Mouse (Mus musculus) v-Abl transformed pro-B cells (cell line): Measurements from ENCODE around the gene Tnfaip2.

Source experiments
- in situ Hi-C, 2 experiments: fragments of 400-800 bp; cut with MboI; formaldehyde crosslinking; loops; one replicate each; pipeline ENCODE4 v1.15.1; 2025; ENCODE audit not compliant: unreplicated experiment in 2 of 2

Tnfaip2 gene

DNA sequence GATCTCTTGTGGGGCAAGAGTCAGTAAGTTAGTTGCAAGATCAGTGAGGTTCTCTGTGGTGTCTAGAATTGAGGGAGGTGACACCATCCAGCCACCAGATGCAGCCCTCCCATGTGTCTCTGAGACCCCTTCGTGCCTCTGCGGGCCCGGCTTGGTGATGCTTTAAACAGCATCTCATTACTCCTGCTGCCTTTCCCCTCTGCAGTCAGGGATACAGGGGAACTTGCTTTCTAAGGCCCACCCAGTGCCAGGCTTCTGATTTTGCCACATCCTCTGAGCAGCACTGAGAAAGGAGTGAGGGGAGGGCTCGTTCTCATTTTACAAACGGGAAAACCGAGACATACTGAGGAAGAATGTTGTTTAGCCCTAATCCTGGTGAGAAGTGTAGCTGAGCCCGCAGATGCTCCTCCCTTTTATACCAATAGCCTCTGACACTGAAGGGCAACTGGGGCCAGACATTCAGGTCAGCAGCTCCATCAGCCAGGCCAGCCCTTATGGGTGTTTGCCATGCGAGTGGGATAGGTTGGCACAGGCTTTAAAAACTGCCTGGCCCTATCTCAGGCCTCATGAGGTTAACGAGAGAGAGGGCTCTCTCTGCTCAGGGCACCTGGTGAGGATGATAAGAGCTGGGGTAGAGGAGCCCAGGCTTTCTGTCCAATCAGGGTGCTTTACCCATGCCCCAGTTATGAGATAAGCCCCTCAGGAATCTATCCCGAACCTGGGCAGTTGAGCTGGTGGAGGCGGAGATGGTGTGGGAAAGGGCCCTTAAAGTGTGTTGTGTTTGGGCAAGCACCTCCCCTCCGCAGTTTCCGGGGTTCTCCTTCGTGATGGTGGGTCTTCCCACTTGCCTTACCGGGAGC, 972 bp downstream of the Tnfaip2 start:
- in situ Hi-C loops = no loop called here

DNA sequence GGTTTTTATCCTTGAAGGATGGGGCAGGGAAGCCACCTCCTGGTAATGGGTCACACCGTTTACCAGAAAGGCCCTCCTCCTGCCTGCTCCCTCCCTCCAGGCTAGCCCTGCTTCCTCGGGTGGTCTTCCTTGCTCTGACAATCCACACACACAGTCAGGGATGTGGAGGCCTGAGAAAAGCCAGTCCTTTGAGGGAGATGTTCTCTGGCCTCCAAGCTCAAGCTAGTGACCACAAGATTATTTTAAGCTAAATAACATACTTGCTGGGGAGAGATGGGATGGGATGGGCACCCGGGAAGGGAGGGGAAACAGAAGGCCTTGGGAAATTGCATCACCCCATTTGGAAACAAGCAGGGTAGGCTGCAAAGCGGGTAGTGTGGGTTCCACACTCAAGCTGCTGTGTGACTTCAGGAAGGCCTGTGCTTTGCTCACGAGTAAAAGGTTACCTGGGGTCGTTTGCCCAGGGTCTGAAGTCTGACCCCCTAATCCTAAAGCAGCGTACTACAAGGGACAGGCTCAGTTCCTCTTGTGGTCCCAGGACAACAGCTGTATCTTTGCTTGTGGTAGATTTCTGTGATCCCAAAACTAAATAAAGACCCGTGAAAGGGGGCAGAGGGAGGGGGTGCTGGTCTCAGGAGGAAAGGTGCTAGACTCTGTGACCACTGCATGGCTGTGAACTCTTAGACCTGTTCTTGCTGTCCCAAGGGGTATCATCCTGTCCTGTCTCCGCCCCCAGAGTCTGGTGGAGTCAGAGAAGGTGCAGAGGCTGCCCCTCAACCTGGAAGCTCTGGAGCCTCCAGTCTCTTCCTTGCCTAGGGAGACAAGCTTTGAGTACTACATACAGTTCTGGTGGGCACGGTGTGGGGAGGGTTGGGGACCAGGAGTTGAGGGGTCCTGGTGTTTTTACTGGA, 1.9 kb downstream of the Tnfaip2 start:
- in situ Hi-C loops = no loop called here

DNA sequence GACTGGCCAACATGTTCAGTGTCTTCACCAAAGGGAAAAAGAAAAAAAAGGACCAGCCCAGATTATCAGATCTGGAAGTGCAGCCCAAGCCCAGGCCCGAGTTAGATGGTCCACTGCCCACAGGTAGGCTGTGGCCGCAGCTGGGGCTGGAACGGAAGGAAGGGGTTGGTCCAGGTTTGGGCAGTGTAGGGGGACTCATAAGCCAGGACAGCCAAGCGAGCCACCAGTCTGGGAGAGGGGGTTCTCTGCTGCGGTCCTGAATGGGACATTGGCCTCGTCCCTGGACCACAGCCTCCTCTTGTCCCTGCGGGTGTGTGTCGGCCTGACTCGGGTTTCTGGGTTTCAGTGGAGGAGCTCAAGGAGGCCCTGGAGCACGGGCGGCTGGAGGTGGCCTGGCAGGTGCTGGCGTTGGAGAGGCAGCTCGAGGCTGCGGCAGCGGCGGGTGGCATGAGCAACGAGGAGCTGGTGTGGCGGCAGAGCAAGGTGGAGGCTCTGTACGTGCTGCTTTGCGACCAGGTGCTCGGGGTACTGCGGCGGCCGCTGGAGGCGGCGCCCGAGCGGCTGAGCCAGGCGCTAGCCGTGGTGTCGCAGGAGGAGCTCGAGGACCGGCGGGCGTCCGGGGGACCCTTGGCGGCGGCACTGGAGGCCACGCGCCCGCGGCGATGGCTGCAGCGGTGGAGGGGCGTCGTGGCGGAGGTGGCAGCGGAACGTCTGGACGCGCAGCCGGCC, 3.1 kb downstream of the Tnfaip2 start:
- in situ Hi-C loops = no loop called here

DNA sequence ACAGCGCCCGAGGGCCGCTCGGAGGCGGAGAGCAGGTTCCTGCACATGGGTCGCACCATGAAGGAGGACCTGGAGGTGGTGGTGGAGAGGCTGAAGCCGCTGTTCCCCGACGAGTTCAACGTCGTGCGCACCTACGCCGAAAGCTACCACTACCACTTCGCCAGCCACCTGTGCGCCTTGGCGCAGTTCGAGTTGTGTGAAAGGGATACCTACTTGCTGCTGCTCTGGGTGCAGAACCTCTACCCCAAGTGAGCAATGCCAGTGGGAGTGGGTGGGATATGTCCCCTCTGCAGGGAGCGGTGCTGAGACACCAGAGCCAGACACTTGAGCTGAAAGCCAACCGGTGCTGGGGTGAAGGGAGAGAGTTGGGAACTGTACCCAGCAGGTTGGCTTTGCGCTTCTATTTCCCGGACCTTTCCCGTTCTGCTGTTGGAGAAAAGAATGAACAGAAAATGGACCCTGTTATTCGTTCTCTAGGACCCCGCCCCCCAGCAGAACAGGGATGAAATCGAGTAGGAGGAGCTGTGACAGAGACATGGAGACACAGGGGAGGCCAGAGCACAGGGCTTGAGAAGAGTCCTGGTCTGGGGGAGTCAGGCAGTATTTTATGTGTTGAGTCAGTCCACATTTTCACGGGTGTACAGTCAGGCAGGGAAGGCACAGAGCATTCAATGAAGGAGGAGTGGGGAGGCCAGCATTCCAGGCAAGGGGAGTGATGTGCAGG, 3.8 kb downstream of the Tnfaip2 start:
- in situ Hi-C loops = no loop called here

DNA sequence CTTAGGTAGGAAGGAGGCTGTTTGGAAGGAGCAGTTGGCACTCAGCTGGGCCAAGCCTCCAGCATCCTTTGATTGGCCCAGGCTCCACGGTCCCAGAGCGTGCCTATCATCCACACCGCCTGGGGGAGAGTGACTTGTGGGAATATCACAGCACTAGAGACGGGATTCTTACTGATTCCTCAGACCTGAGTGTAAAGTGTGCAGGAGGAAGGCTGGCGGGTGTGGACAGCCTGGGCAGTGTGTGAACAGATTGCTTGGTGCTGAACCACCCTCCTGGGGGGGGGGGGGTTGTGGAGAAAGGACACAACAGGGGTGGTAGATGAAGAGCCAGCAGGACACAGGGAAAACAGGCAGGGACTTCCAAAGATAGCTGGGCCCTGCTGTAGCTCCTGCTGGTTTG, 4.5 kb downstream of the Tnfaip2 start:
- in situ Hi-C loops = no loop called here

DNA sequence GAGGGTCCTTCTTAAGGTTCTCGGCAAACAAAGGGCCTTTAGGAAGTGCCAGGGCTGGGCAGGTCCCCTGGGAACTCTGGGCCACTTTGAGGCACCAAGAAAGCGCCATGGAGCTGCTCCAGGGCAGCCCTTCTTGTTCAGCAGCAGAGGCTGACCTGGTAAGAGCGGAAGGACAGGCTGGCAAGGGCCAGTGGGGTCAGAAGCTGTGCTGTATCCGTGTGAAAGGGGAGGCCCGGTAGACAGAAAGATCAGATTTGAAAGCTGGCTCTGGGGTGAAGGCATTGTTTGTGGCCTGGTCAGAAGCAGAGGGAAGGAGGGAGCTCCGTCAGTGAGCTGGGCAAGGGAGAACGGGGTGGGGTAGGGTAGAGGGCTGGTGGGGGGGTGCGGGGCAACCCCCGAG, 5.1 kb downstream of the Tnfaip2 start:
- in situ Hi-C loops = no loop called here

DNA sequence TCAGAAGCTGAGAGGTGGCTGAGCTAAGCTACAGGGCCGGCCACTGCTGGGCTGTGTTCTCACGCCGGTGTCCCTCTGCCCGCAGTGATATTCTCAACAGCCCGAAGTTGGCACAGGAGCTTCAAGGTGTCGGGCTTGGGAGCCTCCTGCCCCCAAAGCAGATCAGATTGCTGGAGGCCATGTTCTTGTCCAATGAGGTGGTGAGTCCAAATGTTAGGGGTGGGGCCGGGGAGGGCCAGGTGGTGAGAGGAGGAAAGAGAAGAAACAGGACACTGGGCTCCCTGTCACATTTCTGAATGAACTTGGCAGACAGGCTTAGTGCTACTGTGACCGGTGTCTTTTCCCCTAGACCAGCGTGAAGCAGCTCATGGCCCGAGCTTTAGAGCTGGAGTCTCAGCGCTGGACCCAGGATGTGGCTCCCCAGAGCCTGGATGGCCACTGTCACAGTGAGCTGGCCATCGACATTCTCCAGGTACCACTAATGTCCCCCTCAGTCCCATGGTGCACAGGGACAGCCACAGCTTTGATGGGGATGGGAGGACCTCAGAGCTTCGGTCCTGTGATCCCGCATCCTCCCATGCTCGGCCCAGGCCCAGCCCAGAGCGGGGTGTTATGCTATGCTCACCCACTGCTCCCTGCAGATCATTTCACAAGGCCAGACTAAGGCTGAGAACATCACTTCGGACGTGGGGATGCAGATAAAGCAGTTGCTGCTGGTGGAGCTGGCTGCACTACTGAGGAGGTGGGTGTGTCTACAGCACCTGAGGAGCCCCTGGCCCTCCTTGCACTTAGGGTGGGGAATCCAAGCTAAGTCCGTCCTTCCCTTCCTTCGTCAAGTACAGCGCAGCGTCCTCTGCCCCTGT, 5.9 kb downstream of the Tnfaip2 start:
- in situ Hi-C loops = no loop called here

DNA sequence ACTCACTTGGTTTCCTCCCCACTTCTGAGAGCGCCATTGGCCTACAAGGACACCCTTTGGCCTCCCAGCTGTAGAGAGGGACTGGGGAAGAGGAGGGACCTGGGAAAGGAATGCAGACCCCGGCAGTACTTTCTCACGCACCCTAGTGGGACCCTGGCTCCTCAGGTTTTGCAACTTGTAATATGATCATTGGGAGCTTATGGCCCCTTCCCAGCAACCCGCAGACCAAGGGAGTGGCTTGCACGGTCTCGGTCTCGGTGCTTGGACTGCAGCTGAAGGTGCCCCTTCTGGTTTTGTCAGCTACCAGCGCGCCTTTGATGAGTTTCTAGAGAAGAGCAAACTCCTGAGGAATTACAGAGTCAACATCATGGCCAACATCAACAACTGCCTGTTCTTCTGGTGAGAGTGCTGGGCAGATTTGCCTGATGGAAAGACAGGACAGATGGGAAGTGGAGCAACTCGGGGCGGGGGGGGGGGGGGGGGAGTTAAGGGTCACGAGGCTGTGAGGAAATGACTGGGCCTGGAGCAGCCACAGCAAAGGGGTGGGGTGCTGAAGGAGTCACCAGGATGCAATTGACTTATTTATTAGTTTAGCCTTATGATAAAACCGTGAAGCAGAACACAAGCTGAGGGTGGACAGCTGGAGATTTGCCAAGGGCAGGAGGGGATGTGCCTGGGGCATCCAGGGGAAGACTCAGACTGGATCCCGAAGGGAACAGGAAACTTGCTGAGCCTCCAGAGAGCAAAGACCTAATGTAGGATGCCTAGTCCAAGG, 6.8 kb downstream of the Tnfaip2 start:
- in situ Hi-C loops = no loop called here

DNA sequence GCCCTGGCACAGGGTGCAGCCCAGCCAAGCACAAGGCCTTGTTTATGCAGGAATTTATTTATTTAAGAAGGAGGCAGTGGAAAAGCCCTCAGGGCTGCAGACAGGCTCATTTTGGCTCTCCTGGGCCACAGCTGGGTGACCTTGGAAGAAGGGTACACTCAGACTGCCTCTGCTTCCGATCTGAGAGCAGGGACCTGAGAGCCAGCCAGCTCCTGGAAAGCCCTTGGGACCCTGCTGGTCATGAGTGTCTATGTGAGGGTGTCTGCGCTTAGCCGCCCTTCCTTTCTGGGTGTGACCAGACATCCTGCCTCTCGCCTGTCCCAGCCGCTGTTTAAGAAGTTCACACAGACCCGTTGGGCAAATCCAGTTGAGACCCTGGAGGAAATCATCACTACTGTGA, 8.1 kb downstream of the Tnfaip2 start:
- in situ Hi-C loops = loop anchor here in 1 of 2 experiments (25.0 kb wide), 1 partner anchor 1038 kb away; no protein-coding TSS in a partner anchor

DNA sequence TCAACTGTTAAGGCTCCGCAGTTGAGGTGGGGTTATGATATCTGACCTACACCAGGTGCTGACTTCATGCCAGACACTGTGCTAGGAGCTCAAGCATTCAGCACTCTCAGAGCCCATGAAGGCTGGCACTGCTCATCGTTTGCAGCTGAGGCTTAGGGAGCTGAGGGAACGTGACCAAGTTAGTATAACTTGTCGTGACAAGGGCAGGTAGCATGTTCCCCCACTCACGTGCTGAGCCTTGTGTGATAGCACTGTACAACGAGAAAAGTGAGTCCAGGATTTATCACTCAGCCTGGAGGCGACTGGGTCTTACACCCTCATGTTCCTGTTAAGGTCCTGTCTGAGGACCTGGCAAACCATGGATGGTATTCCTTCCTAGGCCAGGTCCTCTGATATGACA, 9.3 kb downstream of the Tnfaip2 start:
- in situ Hi-C loops = loop anchor here in 1 of 2 experiments (25.0 kb wide), 1 partner anchor 1039 kb away; no protein-coding TSS in a partner anchor

DNA sequence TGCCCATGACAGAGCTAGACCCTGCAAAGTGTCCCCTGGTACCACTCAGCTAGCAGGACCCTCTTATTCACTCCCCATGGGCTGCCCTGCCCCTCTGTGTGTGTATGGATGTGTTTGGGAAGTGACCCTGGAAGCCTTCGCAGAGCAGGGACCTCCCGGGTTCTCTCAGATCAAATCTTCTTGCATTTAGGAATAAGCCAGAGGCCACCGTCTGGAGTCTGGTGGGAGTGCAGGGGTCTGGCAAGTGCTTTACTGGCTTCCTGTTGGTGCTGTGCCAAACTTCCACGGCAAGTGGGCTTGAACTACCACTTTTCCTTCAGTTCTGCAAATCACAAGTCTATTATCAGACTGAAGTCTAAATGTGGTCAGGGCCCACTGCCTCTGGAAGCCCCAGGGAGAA, 11.8 kb downstream of the Tnfaip2 start:
- in situ Hi-C loops = loop anchor here in 1 of 2 experiments (25.0 kb wide), 1 partner anchor 1042 kb away; no protein-coding TSS in a partner anchor

DNA sequence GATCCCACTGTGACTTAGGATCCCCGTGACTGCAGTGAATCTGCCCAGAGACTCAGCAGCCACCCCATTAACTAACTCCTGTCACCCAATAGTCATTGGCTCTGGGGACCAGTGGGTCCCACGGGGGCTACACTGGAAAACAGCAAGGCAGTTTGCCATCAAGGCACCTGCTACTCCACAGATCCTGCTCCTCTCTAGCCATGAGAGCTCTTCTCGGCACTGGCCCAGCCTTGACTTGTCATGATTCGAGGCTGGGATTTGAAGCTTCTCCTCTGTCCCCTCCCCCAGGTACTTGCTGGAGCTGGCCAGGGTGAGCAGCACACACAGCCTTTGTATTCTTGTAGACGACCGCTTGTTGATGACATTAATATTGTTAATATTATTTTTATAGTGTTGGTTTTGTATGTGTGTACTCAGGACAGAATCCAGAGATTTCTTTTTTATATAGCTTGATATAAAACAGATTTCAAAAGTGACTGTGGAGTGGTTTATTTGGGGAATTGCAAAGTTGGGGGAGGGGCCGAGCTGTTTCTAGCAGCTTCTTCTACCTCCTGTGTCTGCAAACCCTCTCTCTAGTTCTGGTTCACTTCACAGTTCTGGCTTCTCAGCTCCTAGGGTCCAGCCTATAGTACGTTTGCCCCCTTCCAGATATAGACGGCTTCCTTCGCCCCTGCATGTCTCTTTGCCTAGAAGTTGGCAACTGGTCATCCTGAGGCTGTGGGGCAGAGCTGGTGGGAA, 12.4 kb downstream of the Tnfaip2 start:
- in situ Hi-C loops = loop anchor here in 1 of 2 experiments (25.0 kb wide), 1 partner anchor 1042 kb away; no protein-coding TSS in a partner anchor

DNA sequence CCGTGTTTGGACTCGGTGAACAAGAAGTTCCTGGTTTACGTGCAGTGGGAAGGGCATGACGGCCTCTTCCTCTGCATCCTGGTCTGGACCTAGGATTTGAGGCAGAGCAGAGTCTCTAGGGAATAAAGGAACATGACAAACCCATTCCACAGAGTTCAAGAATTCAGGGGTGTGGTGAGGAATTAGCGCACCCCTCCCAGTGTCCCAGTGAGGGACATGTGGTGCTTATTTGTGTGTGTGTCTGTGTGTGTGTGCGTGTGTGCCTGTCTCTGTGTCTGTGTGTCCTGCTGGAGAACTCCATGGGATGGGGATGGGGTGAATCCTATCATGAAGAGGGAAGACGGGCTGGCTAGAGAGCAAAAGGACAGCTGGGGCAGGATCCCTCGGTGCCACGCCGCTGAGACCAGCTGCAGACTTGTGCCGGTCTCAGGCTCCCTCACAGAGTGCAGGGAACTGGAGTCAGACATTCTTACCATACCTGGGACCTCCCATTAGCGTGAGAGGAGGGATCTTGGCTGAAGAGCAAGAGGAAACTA, 13.1 kb downstream of the Tnfaip2 start:
- in situ Hi-C loops = loop anchor here in 1 of 2 experiments (25.0 kb wide), 1 partner anchor 1043 kb away; no protein-coding TSS in a partner anchor

DNA sequence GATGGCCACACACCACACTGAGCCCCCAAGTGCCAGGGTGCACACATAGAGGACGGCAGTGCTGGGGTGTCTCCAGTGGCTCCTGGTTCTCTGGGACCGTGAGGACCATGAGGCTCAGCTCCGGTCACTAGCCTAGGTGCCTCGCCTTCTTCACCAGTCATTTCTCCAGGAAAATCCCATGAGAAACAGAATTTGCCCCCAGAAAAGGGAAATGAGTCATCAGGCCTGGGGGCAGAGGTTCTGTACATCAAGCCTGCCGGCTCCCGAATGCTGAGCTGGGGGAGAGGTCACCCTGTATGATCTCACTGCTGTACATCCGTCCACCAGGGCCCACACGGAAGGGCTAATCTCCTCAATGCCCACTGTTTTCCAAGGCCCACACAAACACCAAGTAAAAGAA, 13.6 kb downstream of the Tnfaip2 start:
- in situ Hi-C loops = loop anchor here in 1 of 2 experiments (25.0 kb wide), 1 partner anchor 1044 kb away; no protein-coding TSS in a partner anchor

DNA sequence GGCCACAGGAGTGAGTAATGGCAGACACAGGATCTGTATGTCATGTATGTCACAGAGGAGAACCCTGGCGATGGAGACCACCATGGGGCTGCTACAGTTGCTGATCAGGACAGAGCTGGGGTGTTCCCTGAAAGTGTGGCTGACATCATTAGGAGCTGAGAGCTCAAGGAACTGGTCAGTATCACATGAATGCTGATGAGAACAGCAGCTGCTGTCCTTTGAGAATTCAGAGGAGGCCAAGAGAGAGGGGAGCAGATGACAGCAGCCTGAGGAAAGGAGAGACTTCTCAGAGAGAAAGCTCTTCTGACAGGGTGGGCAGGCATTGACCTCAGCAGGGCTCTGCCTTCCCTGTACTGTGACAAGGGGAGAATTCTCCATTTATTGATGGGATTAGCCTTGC, 15.5 kb downstream of the Tnfaip2 start:
- in situ Hi-C loops = loop anchor here in 1 of 2 experiments (25.0 kb wide), 1 partner anchor 1045 kb away; no protein-coding TSS in a partner anchor

DNA sequence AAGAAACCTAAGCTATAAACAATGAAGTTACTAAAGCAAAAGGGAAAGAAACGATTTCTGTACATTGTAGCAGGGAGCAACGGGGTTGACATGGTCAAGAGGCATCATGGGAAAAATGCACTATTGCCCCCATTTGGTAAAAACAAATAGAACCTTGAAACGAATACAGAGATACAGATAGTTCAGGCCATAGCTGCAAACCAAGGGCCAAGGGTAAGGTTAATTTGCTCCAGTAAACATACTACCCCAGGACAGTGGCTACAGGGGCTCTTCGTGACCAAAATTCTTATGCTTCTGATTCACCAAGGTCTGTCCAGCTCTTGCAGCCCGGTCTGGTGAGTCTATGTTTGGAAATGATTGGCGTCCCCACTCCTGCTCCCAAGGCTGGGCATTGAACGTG, 21.3 kb downstream of the Tnfaip2 start:
- in situ Hi-C loops = loop anchor here (5.0 to 25.0 kb wide), 2 partner anchors 36 to 1051 kb away; no protein-coding TSS in a partner anchor

DNA sequence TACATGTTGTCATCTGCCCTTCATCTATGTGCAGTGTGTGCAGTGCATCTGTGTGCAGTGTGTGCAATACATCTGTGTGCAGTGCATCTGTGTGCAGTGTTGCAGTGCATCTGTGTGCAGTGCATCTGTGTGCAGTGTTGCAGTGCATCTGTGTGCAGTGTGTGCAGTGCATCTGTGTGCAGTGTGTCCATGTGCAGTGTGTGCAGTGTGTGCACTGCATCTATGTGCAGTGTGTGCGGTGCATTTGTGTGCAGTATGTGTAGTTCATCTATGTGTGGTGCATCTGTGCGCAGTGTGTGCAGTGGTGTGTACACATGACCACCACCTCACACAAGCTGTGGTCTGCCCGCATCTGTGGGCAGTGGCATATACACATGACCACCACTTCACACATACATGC, 24.1 kb downstream of the Tnfaip2 start:
- in situ Hi-C loops = loop anchor here in 1 of 2 experiments (25.0 kb wide), 1 partner anchor 1054 kb away; no protein-coding TSS in a partner anchor
